Mouse (Mus musculus) ES-CJ7 (cell line): ENCODE data around the gene Tmem235.
A peak's percentile ranks its signal among the peaks of the same experiment; 100 is the strongest.

Source experiments
- DNase-seq: peaks from one replicate; pipeline ENCODE4 v3.0.0; 2011; ENCODE audit warnings: low read depth, low spot score

Tmem235 gene

DNA sequence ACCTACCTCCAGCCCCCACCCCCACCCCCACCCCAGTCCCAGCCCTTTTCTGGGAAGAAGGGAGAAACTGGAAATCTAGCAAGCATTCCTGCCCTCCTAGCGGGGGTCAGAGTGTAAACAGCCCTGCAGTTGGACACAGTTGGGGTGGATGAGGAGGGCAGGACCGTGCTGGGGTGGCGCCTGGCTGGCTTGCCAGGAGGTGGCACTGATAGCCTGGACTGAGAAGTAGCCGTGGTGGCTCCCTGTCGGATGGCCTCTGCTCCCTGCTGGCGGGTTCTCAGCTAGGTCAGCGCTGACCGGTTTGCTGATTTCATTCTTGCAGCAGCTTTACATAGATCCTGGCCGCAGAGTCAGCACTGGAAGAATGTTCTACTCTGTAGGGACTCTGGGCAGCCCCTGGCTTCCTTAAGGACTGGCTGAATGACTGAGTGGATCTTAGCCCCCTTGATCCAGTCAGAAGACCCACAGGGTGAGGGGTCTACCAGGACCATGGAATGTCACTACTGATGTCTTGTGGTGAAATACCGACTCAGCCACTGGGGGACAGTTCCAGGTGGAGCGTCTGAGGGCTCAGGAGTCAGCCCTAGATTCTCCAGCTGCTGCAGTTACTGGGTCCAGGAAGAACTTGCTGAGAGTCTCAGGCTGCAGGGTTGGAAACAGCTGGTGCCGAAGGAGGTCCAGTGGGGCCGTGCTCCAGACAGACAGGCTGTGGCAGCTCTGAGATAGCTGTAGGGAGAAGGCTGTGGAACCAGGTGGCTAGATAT is 30.1 kb downstream of the Tmem235 start:
- DNase-seq, result peak; percentile 63

DNA sequence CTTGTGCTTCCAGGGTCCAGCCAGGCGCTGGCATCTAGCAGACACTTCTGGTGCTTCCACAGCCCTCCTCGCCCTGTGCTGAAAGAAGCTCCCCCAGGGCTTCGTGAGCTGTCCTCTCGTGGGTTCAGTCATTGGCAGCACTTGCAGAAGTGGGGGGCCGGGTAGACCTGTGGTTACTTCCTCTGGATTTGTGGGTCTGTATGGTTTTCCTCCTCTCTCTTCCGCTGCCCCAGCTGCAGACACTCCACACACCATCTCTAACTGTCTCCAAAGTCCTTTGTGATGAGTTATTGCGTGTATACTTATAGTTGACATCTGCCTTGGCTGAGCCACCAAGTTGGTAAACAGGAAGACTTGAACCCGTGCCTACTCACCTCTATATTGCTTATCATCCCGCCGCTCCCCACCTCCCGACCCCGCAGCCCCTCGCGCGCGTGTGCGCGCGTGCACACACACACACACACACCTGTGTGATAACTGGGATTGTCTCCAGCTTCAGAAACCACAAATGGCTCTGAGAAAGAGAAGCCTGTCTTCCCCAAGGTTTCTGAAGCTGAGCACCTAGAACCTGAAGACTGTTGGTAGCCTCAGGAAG is 31.1 kb downstream of the Tmem235 start:
- no peak for DNase-seq

DNA sequence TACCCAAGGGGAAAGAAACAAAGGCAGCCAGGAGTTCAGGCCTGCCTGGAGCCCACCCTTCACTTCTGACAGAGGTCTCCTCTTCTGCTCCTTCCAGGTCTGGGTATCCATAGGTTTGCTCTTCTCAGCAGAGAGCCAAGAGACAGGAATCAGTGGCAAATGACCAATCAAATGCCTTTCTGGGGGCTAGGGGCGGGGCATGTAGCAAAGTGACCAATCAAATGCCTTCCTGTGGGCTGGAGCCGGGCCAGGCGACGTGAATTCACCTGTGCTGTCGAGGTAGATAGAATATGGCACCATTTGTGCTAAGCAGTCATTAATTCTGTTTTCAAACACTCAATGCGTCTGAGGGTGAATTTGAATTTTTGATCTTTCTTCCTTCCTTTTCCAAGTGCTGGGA is 31.6 kb downstream of the Tmem235 start:
- peak; percentile 83 for DNase-seq

DNA sequence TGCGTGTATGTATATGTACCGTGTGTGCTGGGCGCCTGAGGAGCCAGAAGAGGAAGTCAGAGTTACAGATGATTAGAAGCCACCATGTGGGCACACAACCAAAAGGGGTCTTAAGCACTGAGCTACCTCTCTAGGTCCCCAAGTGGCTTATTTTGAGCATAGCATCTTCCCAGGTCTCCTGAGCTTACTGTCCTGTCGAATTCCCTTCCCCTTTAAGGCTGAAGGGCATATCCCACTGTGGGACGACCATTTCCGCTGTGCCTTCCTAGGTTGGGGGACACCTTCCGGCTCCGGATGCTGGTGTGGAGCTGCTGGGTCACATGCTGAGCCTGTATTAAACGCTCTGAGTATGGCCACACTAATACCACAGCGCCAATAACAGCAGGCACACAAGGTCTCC is 34.1 kb downstream of the Tmem235 start:
- peak; percentile 87 for DNase-seq

DNA sequence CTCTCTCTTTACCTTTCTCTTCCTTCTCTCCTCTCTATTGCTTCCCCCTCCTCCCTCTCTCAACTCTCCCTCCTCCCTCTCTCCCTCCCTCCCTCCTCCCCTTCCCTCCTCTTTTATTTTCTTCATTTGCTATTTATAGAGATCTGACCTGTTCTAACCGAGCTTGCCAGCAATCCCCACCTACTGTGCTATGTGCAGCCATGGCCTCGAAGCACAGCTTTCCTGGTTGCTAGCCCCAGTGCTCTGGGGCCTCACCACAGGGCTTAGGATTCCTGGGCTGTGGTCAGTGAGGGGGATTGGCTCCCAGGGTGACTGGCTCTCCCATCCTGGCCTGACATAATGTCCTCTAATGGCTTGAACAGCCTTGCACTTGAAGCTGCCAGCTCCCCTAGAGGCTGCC is 36.0 kb downstream of the Tmem235 start:
- DNase-seq, result no peak

DNA sequence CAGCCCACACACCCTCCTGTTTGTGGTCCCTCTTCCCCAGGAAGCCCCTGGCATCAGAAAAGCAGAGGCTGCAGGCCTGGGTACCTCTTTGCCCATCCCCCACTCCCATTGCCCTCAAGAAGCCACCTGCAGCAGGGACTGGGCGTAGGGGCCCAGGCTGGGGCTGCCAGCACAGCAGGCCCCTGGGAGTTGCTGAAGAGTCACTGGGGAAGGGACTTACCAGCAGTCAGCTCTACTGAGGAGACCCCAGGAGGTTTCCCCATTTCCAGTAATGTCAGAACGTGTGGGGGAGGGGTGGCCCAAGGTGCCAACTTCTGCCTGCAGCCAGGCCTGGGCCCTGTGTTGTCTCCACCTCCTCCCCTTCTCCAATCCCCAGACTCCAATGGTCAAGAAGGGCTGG is 41.7 kb downstream of the Tmem235 start:
- DNase-seq, result peak; percentile 72

DNA sequence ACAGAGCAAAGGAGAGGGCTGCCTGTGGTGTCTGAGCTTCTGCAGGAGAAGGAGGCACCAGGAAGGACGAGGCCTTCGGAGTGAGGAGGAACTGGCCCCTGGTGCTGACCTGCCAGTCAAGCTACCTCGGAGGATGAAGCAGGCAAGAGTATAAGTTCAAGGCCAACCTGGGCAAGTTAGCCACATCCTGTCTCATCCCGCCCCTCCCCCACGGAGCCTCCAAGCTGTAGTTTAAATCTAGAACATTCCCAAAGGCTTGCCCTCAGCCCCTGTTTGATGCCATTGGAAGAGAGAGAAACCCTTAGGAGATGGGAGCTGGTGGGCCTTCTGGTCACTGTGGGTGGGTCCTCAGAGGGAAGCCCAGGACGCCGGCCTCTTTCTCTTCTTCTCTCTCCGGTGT is 43.9 kb downstream of the Tmem235 start:
- no peak for DNase-seq

DNA sequence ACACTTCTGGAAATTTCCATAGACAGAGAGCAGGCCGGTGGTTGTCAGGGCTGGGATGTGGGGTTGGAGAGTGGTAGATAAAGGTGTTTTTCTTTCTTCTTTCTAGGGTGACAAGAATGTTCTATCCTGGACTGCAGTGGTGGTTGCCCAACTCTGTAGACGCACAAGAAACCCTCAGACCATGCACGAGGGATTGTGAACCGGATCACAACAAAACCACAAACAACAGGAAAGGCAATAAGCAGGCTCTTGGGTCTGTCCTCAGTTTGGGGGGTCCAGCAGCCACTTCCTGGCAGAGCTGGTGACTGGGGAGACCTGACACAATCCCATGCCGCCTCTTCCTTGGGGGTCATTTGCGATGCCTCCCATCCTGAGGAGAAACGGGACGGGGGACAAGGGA is 48.8 kb downstream of the Tmem235 start:
- DNase-seq, result no peak

DNA sequence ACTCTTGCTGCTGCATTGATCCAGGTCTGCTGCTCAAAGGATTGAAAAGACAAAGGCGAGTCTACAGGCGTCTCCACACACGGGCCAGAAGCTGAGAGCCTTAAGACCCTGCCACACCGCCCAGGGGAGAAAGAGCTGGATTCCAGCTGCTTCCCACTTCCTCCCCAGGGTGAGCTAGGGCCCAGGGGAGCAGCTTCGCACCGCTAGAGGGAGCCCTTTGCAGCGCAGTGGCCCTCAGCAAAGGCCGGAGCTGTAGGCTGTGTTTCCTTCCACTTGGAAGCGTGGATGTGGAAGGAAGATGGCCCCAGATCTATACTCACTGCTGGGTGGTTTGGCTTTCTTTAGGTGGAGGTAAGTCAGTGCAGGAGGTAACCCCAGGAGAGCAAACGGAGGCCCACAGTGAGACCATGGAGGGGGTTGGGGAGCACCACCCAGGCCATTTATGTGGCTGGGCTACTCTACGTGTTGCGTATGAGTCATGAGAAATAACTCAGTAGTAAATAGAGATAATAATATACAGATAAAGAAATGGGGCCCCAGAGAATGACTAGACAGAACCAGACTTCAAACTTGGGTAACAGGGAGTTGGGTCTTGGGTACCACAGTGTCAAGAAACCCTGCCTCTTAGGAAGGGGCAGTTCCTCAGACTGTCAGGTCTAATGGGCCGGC is 52.3 kb downstream of the Tmem235 start:
- peak; percentile 91 for DNase-seq

DNA sequence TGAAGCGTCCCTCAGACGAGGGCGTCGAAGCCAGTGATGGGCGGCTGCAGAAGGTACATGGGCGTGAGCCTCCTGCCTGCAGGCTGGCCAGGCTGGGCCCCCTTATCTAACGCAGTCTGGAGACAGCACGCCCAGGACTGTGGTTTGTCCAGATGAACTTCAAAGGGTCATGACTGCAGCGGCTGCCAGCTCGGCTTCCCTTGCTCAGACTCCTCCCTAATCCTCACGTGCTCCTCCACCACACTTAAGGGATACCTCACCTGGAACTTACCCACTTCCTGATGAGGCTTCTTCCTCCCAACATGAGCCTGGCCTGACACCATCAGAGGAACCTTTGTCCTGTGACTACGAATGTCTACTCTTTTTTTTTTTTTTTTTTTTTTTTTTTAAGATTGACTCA is 54.0 kb downstream of the Tmem235 start:
- DNase-seq, result no peak
